Mouse (Mus musculus): ENCODE data around the gene Hamp2. TPM values are rescaled to one million over a fixed set of nuclear protein-coding genes. Genes with fewer than 3 reads are reported as not detected.
"Not testable (repeated sequence)": the region's sequence is repeated elsewhere in the genome, so short reads cannot be mapped to it uniquely, and the experiment has no call there.

Gene Hamp2
- total RNA-seq, 2 experiments from 2014 or later = not detected

DNA sequence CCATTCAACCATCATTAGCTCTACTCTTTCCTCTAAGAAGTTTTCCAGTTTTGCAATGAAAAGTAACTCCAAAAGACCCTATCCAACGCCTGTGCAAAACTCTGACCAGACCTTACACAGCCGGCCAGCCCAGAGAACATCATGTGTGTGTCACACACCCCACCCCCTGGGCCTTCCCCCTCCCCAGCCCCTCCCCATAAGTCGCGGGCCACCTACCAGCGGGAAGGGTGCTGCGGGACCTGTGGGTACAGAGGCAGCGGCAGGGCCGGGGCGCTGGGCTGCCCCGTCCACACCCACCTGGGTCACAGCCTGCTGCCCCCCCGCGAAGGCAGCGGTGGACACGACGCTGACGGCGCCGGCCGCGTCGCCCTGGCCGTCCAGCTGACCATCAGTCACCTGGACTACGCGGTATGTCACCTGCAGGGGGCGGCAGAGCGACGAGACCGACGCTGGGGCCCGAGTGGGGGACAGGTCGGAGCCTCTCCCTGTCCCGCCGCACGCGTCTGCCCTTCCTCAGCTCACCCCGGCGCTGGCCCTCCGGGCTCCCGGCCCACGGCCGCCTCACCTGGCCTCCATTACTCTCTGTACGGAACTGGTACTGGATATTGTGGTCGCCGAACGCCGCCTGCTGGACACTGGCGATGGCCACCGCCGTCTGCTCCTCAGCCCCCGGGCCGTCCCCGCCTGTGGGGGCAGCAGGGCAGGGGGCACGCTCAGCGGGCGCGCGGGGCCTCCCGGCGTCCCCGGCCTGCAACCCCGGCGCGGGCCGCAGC is 31.3 kb upstream of the Hamp2 start:
- intact Hi-C loops (cut with DNase I) = loop anchor here (5.0 kb wide), 2 partner anchors 97 to 142 kb away; partner anchors contain the start of gene Fxyd7
- peak; percentile 85 to 86 for DNase-seq (ENCODE audit: low spot score in 2 of 2)

DNA sequence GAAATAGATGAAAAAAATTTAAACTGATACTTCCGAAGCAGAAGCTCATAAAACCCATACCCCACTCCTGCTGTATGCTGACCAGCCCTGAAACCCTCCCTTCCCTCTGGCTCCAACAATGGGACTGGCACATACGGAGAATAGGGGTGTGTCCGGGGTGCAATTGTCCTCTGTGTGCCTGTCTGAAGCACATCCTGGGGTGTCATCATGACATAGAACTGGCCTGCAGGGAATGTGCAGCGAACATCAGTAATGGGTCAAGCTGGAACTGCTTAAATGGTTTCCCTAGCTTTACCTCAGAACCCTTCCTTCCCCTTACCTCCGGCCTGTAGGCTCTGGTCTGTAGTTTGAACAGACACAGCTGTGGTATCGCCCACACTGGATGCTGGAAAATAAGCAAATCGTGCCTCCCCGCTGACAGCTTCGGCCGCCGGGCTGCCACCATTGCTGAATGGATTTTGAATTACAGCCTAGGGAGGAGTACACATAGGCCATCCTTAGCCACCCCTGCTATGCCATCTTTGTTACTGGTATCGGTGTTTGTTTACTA is 30.6 kb upstream of the Hamp2 start:
- intact Hi-C loops (cut with DNase I) = loop anchor here (5.0 kb wide), 2 partner anchors 97 to 142 kb away; partner anchors contain the start of gene Fxyd7
- DNase-seq (ENCODE audit: low spot score in 2 of 2) = no peak

GRCm38 (mm10) chr7:30954036-30954435 is 29.6 kb upstream of the Hamp2 start:
- intact Hi-C loops (cut with DNase I) = no loop called here
- no peak for DNase-seq (ENCODE audit: low spot score in 2 of 2)

- intact Hi-C loops (cut with DNase I) = no loop called here
- no peak for DNase-seq (ENCODE audit: low spot score in 2 of 2)
These were observed 29.0 kb upstream of the Hamp2 start for GRCm38 (mm10) chr7:30953459-30953858.

DNA sequence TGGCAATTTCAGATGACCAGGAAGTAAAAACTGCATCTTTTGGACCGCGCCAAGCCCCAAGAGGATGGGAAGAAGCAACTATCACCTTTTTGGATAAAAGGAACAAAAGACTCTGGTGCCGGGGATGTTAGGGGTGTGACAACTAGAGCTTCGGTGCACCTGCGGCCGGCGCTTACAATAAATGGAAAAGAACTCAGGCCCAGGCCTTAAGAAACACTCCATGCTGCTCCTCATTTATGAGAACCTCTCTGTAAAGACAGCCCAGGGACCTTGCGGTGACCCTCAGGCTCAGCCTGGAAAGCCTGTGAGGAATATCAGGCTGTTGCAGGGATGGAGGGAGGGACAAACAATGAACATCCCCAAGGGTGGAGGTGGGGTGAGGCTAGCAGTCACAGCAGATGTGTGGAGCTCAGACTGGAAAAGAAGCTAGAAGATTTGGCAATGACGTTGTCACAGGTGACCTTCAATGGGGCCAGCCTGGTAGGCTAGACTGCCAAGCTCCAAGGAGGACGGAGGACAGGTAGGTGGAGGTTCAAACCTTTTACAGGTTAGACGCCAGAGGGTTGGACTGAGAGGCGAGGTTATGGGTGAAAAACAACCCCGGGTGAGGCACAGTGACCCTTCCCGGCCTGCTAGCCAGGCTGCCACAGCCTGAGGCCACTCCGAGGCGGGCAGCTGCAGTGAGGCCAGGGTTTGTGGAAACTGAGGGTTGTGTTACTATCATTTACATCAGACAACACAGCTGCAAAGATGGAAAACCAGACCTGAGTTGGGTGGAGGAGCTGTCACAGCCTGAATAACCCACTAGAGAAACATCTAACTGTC is 28.2 kb upstream of the Hamp2 start:
- intact Hi-C loops (cut with DNase I) = no loop called here
- DNase-seq (ENCODE audit: low spot score in 2 of 2) = no peak

- DNase-seq (ENCODE audit: low spot score in 2 of 2); intact Hi-C loops (cut with DNase I): not testable (repeated sequence)
These were observed 25.4 kb upstream of the Hamp2 start for GRCm38 (mm10) chr7:30949902-30950301.

DNA sequence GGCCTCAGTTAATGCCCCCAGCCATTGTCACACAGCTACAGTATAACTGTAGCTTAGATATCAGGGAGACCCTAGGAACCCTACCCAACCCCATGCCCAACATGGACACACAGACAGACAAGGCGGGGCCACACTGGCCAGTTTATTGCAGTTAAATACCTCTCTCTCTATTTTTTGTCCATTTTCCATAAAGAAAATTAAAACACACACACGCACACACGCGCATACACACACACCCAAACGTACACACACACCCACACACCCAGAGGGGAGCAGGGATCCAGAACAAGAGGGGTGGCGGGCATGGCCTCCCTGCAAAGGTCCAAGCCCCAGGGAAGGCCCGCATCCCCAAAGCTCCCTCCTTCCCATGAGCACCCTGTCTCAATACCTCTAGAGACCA is 21.4 kb upstream of the Hamp2 start:
- intact Hi-C loops (cut with DNase I) = no loop called here

DNA sequence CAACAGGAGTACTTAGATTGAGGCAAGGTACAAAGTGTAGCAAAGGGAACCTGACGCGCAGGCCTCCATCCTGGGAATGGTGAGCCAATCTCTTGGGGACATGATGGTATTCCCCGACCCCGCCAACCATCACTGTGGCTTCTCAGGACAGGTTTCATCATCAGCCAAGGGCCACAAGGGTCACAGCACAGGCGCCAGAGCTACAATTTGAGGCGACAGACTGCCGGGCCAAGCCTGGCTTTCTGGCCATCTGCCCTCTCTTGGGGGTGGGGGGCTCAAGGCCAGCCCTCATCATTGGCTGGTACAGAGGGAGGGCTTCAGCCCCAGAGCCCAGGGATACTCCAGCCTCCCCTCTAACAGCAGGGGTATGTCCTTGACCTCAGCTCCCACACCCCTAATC is 21.0 kb upstream of the Hamp2 start:
- intact Hi-C loops (cut with DNase I); DNase-seq (ENCODE audit: low spot score in 2 of 2): not testable (repeated sequence)

More for the DNA sequence above, 21.4 kb upstream of the Hamp2 start:
- DNase-seq (ENCODE audit: low spot score in 2 of 2) = no peak

DNA sequence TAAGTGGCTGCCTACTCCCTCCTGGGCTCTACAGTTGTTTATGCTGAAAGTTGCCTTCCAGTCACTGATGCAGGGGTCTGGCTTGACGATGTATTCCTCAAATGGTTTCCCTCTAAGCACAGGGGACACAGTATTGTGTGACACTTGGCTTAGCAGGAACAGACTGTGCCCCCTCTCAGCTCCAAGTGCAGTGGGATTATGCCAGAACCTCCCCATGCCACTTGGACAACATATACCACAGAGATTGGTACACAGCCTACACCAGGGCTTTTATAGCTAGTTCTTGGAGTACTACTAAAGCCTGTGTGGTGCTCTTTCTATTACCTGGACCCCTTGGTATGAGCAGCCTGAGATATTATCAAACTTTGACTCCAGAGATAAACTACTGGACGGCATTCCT is 20.2 kb upstream of the Hamp2 start:
- intact Hi-C loops (cut with DNase I); DNase-seq (ENCODE audit: low spot score in 2 of 2): not testable (repeated sequence)

DNA sequence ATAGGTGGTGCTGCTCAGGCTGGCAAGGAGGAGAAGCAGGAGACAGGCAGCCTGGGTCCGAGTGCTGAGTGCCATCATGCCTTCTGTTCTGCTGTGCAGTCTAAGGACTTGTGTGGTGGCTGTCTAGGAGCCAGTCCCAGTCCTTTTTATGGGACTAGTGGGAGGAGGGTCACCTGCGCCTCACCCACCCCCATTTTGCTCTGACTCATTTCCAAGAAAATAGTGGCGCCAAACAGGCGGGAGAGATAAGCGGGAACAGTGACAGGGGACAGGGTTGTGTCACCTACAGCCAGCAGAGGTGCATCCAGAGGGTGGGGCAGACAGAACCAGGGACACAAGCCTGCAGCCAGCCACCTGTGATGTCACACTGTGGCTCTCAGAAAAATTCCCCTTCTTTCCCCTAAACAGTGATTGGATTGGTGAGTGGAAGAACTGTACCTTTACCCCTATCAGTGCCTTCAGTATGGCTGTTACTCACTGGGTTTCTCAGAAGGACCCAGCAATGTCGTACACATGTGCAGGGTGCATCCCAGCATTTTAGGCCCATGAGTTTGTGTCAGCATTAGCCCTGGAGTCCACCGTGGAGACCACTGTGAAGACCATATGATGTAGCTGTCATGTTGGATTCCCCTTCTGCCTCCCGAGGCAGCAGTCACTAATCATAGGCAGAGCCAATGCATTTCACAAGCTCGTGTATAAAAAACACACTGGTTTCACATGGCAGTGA is 19.6 kb upstream of the Hamp2 start, which contains the start of gene Hamp:
Gene Hamp (minus strand): TSS at position 124 of the 727 bp plus-strand sequence.
- intact Hi-C loops (cut with DNase I) = no loop called here
- no peak for DNase-seq (ENCODE audit: low spot score in 2 of 2)

GRCm38 (mm10) chr7:30942365-30942764 is 17.9 kb upstream of the Hamp2 start:
- intact Hi-C loops (cut with DNase I); DNase-seq (ENCODE audit: low spot score in 2 of 2): not testable (repeated sequence)

- intact Hi-C loops (cut with DNase I); DNase-seq (ENCODE audit: low spot score in 2 of 2): not testable (repeated sequence)
These were observed 15.6 kb upstream of the Hamp2 start for GRCm38 (mm10) chr7:30940070-30940469.

GRCm38 (mm10) chr7:30935422-30936099 is 11.1 kb upstream of the Hamp2 start:
- intact Hi-C loops (cut with DNase I) = not testable (repeated sequence)

DNA sequence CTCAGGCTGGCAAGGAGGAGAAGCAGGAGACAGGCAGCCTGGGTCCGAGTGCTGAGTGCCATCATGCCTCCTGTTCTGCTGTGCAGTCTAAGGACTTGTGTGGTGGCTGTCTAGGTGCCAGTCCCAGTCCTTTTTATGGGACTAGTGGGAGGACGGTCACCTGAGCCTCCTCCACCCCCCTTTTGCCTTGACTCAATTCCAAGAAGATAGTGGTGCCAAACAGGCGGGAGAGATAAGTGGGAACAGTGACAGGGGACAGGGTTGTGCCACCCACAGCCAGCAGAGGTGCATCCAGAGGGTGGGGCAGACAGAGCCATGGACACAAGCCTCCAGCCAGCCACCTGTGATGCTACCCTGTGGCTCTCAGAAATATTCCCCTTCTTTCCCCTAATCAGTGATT is 410 bp downstream of the Hamp2 start:
- intact Hi-C loops (cut with DNase I) = no loop called here
- no peak for DNase-seq (ENCODE audit: low spot score in 2 of 2)

More at GRCm38 (mm10) chr7:30935422-30936099, 11.1 kb upstream of the Hamp2 start:
- not testable (repeated sequence) for DNase-seq (ENCODE audit: low spot score in 2 of 2)

DNA sequence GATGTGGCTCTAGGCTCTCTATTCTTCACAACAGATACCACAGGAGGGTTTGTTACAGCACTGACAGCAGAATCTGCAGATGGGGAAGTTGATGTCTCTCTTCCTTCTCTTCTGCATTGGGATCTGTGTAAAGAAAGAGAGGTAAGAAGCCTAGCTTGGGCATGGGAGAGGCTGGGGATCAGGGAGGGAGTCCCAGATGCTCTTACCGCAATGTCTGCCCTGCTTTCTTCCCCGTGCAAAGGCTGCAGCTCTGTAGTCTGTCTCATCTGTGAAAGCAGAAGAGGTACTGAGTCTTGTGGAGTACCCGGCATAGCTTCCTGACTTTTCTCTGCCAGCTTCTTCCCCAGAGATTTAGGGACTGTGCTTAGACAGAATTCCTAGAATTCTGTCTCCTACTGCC is 2.0 kb downstream of the Hamp2 start:
- intact Hi-C loops (cut with DNase I); DNase-seq (ENCODE audit: low spot score in 2 of 2): not testable (repeated sequence)

DNA sequence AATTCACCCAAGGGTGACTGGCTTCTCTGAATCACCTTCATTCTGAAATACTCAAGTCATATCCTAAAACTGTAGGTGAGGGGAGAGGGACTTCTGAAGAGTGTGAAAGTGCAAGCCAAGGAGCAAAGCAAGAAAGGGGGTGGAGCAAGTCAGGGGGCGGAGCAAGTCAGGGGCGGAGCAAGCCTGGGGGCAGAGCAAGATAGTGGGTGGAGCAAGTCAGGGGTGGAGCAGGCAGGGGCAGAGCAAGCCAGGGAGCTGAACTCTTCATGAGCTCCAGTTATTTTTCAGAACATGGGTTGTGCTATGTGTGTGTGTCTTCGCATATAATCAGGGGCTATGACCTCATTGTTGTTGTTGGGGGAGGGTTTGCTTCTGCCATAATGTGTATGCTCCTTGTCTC is 4.3 kb downstream of the Hamp2 start:
- no peak for DNase-seq (ENCODE audit: low spot score in 2 of 2)
- intact Hi-C loops (cut with DNase I) = no loop called here

DNA sequence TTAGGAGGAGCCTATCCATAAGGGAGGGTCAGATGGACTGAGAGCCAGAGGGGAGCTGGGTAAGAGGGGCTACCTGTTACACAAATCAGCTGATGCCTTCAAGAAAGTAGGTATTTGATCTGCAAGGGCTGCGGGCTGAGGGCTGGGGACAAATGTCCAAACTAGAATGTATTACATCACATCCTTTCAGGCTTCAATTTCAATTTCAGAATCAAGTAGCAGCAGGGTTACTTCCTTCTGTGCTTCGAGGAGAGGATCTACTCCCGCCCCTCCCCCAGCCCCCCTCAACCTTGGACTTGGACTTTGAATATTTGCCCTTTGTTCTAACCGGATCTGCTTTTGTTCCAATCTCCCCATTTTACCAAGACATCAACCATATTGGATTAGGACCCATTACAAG is 7.3 kb downstream of the Hamp2 start:
- intact Hi-C loops (cut with DNase I) = no loop called here
- DNase-seq (ENCODE audit: low spot score in 2 of 2) = no peak

- intact Hi-C loops (cut with DNase I) = no loop called here
- no peak for DNase-seq (ENCODE audit: low spot score in 2 of 2)
These were observed 7.8 kb downstream of the Hamp2 start for GRCm38 (mm10) chr7:30916713-30917112.

DNA sequence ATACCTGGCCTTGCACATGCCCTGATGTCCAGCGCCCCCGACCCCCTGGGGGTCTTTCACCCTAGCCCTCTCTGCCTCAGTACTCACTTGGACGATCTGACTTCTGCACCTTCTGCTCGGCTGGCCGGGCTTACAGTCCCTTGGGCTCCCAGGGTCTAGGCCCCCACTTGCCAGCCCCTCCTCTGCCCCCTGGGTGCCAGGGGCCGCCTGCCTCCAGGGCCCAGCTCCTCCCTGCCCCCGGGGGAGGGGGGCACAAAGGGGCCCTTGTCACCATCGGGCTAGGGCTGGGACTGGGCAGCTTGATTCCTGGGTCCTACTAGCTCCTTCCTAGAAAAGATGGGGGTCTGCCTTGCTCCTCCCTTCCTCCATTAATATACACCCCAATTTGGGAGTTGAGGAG is 9.7 kb downstream of the Hamp2 start, which contains the start of gene Mag:
Gene Mag (minus strand): TSS at position 142 of the 400 bp plus-strand sequence.
- intact Hi-C loops (cut with DNase I) = no loop called here
- DNase-seq (ENCODE audit: low spot score in 2 of 2) = no peak
